Mouse (Mus musculus) forebrain, embryonic 16.5 days (tissue): ENCODE measurements around the gene Btbd18. TPM values are rescaled to one million over a fixed set of nuclear protein-coding genes. Genes with fewer than 3 reads are reported as not detected.

Experiments used
- ATAC-seq: fragments of 200-750 bp; cut with Nextera tagmentation; 2 replicates; pipeline ENCODE4 v1.8.0; 2017; ENCODE audit warnings: mild to moderate bottlenecking, moderate library complexity
- H3K27ac ChIP-seq: fragments of 300-500 bp; sonication (generic); 2 replicates; pipeline ENCODE4 v1.5.1; 2014; ENCODE audit warnings: low read length, control low read depth
- H3K27me3 ChIP-seq: fragments of 300-500 bp; sonication (generic); replicated peaks from 2 replicates; pipeline ENCODE4 v1.6.1; 2014; ENCODE audit warnings: low read length; ENCODE audit not compliant: control insufficient read depth, insufficient read depth
- H3K36me3 ChIP-seq: fragments of 300-500 bp; sonication (generic); 2 replicates; pipeline ENCODE4 v1.6.1; 2014; ENCODE audit not compliant: control insufficient read depth, insufficient read depth
- H3K4me1 ChIP-seq: fragments of 300-500 bp; sonication (generic); replicated peaks from 2 replicates; pipeline ENCODE4 v1.6.1; 2014; ENCODE audit warnings: low read length; ENCODE audit not compliant: control insufficient read depth, insufficient read depth
- H3K4me2 ChIP-seq: fragments of 300-500 bp; sonication (generic); 2 replicates; pipeline ENCODE4 v1.6.1; 2014; ENCODE audit warnings: mild to moderate bottlenecking, low read length, control low read depth
- H3K4me3 ChIP-seq: fragments of 300-500 bp; sonication (generic); replicated peaks from 2 replicates; pipeline ENCODE4 v1.5.1; 2014; ENCODE audit warnings: mild to moderate bottlenecking, low read length, control low read depth
- H3K9ac ChIP-seq: fragments of 300-500 bp; sonication (generic); replicated peaks from 2 replicates; pipeline ENCODE4 v1.6.1; 2014; ENCODE audit warnings: low read depth, low read length, control low read depth
- H3K9me3 ChIP-seq: fragments of 300-500 bp; sonication (generic); 2 replicates; pipeline ENCODE4 v1.6.1; 2016; ENCODE audit warnings: low read length; ENCODE audit not compliant: control insufficient read depth
- WGBS: fragments of 180-500 bp; shearing (Covaris S2); extraction: QIAGEN DNeasy Blood & Tissue Kit; methylation state at CpG from one replicate; pipeline ENCODE4 v1.1.7; 2014; 5-methylcytosine and 5-hydroxymethylcytosine counted together
- polyA plus RNA-seq: library from polyadenylated mRNA; unstranded; fragments of >200 nt; fragmentation: Nextera tagmentation; extraction: Ambion mirVana; gene quantifications from 2 replicates; pipeline ENCODE4 v1.2.1, GENCODE M21; 2015

Btbd18 gene
- polyA plus RNA-seq: 0.41 and 0.52 TPM in 2 replicates

DNA sequence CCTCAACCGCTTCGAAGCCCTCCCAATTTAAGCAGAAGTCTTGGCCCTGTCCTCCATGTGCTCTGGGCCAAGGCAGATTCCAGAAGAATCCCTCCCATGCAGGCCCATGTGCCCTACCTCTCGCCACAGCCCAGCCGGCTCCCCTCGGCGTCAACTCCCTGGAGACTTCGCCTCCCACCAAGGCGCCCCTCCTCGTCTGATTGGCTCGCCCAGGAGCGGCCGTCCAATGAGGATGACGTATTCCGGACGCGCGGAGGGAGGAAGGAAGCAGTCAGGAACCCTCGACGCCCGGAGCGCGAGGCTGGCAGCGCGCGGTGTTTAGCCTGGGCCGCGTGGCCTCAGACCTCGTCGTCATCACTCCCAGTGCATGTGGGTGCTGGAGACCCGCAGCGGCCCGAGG, at the start of gene Btbd18:
TSS of gene Btbd18 (plus strand) at position 274 of the 400 bp plus-strand sequence.
- H3K4me2 ChIP-seq: no peak within 1 kb of the TSS
- H3K9ac ChIP-seq: no peak within 1 kb of the TSS
- no peak within 1 kb of the TSS for H3K27ac ChIP-seq
- no peaks in the 10 kb centered on the region for H3K9me3 ChIP-seq
- H3K27me3 ChIP-seq: no peaks in the 10 kb centered on the region
- H3K4me1 ChIP-seq: no peaks in the 10 kb centered on the region
- H3K36me3 ChIP-seq: no peaks in the 10 kb centered on the region
- ATAC-seq: no peak
- no peak within 1 kb of the TSS for H3K4me3 ChIP-seq
- 93% methylated on average over 32 of the region's 32 CpGs for WGBS

DNA sequence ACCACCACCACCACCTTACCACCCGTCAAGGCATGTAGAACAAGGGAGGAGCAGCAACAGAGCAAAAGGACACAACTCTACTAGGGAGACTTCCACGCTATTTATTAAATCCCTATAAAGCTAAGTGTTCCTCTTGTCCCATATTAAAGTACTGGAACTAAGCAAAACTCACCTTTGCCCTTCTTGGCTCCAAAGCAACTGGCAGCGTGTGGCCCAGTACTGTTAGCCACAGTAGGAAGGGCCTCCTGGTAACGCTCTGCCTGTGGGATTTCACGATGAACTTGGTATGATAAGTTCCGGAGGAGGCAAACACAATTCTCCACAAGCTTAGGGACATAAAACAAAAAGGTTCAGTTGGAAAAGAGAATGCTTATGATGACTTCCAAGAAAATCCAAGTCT, 46.1 kb upstream of the Btbd18 start:
- Histone ChIP-seq H3K4me1 (no peaks in the 10 kb centered on the region), H3K9me3 (no peaks in the 10 kb centered on the region), H3K9ac (no peak overlapping the region), H3K27ac (no peak overlapping the region), H3K4me2 (no peak overlapping the region), H3K27me3 (no peaks in the 10 kb centered on the region), H3K36me3 (peaks cover 55% of the 10 kb centered on the region), H3K4me3 (no peak overlapping the region)
- WGBS: 95% methylated on average over 6 of the region's 6 CpGs
- no peak for ATAC-seq

DNA sequence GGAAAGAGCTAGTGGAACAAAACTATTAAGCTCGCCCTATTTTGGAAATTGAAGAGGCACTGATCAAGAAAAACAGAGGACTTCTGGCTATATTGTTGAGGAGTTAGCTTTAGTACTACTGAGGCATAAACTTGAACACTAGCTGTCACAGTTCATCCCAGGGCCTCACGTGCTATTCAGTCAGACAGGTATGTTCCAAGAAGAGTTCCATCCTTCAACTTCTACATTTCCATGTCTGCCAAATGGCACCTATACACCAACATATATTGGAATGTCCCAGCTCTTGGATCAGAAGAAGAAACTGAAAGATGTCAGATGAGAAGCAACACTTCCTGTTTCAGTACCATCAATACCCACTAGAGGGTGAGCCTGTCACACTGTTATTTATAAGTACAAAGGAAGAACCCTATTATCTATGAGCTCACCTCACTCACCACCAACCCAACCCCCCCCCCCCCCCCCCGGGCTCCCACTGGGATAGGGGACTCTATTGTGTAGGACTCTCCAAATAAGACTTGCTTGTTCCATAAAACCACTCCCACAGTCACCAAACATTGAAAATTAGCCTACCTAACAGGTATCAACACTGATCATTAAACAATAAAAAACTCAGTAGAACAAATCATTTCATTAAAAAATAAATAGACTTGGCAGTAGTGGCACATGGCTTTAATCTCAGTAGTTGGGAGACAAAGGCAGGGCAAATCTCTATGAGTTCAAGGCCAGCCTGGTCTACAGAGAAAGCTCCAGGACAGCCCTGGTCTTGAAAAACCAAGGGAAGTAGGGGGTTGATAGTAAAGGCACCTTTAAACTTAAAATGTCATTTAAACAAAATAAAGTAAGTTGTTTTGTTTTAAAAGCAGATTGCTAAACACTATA, 41.0 kb upstream of the Btbd18 start:
- WGBS: 81% methylated on average over 3 of the region's 3 CpGs
- Histone ChIP-seq H3K36me3 (peaks cover 36% of the 10 kb centered on the region), H3K9ac (no peak overlapping the region), H3K27me3 (no peaks in the 10 kb centered on the region), H3K9me3 (no peaks in the 10 kb centered on the region), H3K27ac (no peak overlapping the region), H3K4me3 (no peak overlapping the region), H3K4me1 (no peaks in the 10 kb centered on the region), H3K4me2 (no peak overlapping the region)
- peak; percentile 81 for ATAC-seq

DNA sequence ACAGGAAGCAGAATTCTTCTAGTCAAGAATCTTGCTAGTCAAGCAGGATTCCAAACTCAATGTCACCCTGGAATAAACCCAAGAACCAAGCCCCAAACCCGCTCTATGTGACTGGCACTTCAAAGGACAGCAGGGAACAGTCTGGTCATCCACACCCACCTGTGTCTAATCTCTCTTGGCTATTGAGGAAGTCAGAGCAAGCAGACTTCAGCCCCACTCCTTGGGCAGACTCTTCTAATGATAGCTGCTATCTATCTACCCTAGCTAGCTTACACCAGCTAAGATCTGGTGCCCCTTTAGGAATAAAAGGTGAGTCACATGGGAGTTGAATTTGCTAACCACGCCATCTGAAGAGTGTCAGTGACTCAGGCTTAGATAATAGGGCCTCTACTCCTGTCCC, 40.0 kb upstream of the Btbd18 start:
- Histone ChIP-seq H3K36me3 (peaks cover 30% of the 10 kb centered on the region), H3K4me1 (no peaks in the 10 kb centered on the region)

DNA sequence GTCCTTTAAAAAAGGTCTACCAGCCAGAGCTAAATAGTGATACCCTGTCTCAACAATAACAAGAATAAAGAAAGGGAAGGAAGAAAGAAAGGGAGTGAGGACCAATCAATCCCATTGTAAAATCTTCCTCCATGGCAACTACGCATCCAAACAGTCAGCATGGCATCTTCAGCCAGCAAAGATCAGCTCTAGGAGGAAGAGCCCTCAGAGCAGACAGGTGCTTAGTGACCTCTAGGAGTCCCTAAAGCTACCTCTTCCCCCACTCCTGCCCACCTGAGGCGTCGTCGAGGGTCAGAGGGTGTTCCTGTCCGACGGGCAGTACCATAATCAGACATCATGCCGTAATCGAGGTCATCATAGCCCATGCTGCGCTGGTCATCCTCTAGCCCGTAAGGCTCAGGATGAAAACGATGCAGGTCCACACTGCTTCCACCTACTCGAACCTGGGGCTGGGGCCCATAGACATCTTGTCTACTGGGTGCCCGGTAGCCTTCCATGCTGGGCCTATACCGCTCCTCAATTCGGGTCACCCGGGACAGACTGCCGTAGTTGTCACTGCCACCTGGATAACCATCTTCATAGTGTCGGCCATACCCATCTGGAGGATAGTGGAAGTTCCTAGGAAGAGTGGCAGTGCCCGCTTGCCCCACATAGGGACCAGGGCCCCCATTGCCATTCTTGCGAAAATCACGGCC, 39.1 kb upstream of the Btbd18 start:
- H3K9ac ChIP-seq: no peak overlapping the region
- 98% methylated on average over 21 of the region's 21 CpGs for WGBS
- no peak; the same call in 1 of the 2 replicates for ATAC-seq
- peaks cover 27% of the 10 kb centered on the region for H3K36me3 ChIP-seq
- H3K27ac ChIP-seq: no peak overlapping the region
- no peaks in the 10 kb centered on the region for H3K9me3 ChIP-seq
- no peaks in the 10 kb centered on the region for H3K4me1 ChIP-seq
- H3K27me3 ChIP-seq: no peaks in the 10 kb centered on the region
- no peak overlapping the region for H3K4me3 ChIP-seq
- H3K4me2 ChIP-seq: no peak overlapping the region

More for the DNA sequence above, 40.0 kb upstream of the Btbd18 start:
- ATAC-seq: no peak
- 93% methylated on average over 2 of the region's 2 CpGs for WGBS
- no peak overlapping the region for H3K4me2 ChIP-seq
- no peak overlapping the region for H3K27ac ChIP-seq
- H3K27me3 ChIP-seq: no peaks in the 10 kb centered on the region
- no peak overlapping the region for H3K9ac ChIP-seq
- H3K4me3 ChIP-seq: no peak overlapping the region
- no peaks in the 10 kb centered on the region for H3K9me3 ChIP-seq

DNA sequence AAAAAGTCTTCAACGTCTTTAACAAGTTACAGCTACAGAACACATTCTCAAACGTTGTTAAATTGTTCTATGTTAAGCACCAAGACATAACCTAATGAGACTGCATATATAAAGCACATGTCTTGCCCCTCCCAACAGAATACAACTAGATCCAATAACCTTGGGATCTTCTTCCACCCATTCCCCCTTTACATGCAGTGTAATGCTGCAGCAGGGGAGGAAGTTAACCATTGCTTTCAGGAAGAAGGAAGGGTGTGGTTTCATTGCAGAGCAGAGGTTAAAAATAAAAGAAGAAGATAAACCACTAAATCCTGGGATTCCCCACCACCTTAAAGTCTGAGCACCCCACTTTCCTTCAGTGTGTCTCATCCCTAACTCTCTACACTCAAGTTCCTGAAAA, 36.2 kb upstream of the Btbd18 start:
- 86% methylated on average over 2 of the region's 2 CpGs for WGBS
- Histone ChIP-seq H3K36me3 (peaks cover 8% of the 10 kb centered on the region), H3K9me3 (no peaks in the 10 kb centered on the region), H3K4me1 (no peaks in the 10 kb centered on the region), H3K27me3 (no peaks in the 10 kb centered on the region), H3K9ac (no peak overlapping the region), H3K4me2 (no peak overlapping the region), H3K4me3 (no peak overlapping the region), H3K27ac (no peak overlapping the region)
- ATAC-seq: no peak

DNA sequence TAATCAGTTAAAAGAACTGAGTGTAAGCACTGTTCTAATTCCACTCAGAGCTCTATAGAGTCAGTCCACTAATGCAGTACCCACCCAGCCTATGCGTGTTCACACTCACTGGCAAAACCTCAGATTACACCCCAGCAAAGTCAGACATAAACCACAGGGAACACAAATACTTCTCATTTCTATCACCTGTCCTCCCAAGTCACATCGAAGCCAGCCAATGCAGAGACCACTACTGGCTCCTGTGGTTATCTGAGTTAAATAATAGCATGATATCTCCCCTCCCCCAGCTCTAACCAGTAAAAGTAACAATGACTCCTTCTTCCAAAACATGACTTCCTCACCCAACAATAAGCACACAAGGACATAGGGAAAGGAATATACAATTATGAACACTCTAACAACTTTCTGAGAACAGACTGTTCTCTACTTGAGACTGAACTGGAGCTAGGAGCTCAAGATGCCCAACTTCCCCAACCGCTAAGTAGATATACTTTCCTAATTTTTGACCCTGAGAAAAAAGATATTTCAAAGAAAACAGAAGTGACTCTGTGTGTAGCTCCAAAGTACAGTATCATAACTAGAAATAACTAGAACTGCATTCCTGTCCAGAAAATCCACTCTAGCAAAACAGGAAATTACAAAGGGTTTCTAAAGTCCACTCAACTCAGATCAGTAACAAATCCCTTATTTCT, 35.3 kb upstream of the Btbd18 start:
- Histone ChIP-seq H3K27ac (no peak overlapping the region), H3K27me3 (no peaks in the 10 kb centered on the region), H3K4me1 (no peaks in the 10 kb centered on the region), H3K9me3 (no peaks in the 10 kb centered on the region), H3K4me3 (no peak overlapping the region), H3K4me2 (no peak overlapping the region), H3K36me3 (peaks cover 8% of the 10 kb centered on the region), H3K9ac (no peak overlapping the region)
- ATAC-seq: no peak
- WGBS: 97% methylated on average over 3 of the region's 3 CpGs

DNA sequence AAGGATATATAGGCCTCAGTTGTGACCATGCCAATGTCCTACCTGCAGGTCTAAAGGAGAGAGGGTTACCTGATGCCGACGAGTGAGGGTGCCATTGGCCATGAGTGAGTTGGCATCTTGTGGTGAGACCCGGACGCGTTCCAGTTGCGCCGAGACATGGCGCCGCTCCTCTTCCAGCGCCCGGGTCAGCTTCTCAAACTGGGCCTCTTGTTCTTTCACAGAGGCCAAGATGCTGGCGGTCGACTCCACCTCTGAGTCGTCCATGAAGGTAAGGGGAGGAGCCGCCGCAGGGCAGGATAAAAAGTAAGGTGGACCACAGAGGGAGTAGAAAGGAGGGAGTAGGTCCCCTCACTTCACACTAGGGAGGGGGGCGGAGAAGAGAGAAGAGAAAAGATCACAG, 34.7 kb upstream of the Btbd18 start:
- no peak overlapping the region for H3K4me2 ChIP-seq
- no peaks in the 10 kb centered on the region for H3K9me3 ChIP-seq
- H3K9ac ChIP-seq: no peak overlapping the region
- no peak overlapping the region for H3K4me3 ChIP-seq
- no peak overlapping the region for H3K27ac ChIP-seq
- no peaks in the 10 kb centered on the region for H3K27me3 ChIP-seq
- 96% methylated on average over 17 of the region's 17 CpGs for WGBS
- H3K36me3 ChIP-seq: peaks cover 8% of the 10 kb centered on the region
- no peak for ATAC-seq
- H3K4me1 ChIP-seq: no peaks in the 10 kb centered on the region

DNA sequence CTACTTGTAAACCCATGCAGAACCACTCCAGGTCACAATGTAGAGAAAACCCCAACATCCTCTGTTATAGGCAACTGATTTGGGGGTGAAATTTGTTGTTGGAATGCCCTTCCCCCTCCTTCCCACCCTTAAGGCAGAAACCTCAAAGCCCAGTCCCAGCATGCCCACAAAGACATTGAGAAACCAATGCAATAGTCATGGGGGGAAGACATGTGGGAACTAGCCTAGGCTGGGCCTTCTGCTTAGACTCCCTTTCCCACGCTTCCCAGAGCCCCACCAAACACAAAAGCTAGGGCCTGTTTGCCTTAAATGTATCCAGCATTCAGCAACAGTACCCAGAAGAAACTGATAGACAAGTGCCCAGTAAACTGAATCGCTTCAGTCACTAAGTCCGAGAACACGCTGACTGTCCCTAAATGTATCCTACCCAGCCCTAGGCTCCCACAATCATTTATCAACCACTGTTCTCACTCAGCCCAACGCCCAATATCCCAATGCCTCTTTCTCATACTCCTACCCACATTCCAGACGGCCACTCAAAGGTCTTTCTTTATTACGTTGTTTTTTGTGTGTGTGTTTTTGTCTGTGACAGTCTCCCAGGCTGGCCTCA, 32.4 kb upstream of the Btbd18 start:
- no peaks in the 10 kb centered on the region; the same call in 1 of the 2 replicates for H3K36me3 ChIP-seq
- no peak overlapping the region for H3K4me2 ChIP-seq
- no peaks in the 10 kb centered on the region for H3K9me3 ChIP-seq
- WGBS: 76% methylated on average over 7 of the region's 7 CpGs
- no peak overlapping the region for H3K9ac ChIP-seq
- no peak overlapping the region for H3K4me3 ChIP-seq
- no peak overlapping the region for H3K27ac ChIP-seq
- ATAC-seq: no peak
- no peaks in the 10 kb centered on the region for H3K27me3 ChIP-seq
- no peaks in the 10 kb centered on the region for H3K4me1 ChIP-seq
